Mouse (Mus musculus): ENCODE measurements around the gene Proser1.

- TF ChIP-seq TAL1 (IDR thresholded peaks at IDR 0.05; ENCODE audit: low read length), result no peak
- no peak for TF ChIP-seq GATA1 (IDR thresholded peaks at IDR 0.05; ENCODE audit: low read length)
Measured at GRCm38 (mm10) chr3:53436550-53436949, 26.9 kb upstream of the Proser1 start.

Data from erythroblast, embryonic 14.5 days (primary cell).